Mouse (Mus musculus) left cerebral cortex, adult 11 months (tissue): ENCODE measurements around the gene Spdef.

Experiments used
- DNase-seq: peaks from one replicate; pipeline ENCODE4 v3.0.0; 2022; ENCODE audit warnings: low spot score

Spdef gene

DNA sequence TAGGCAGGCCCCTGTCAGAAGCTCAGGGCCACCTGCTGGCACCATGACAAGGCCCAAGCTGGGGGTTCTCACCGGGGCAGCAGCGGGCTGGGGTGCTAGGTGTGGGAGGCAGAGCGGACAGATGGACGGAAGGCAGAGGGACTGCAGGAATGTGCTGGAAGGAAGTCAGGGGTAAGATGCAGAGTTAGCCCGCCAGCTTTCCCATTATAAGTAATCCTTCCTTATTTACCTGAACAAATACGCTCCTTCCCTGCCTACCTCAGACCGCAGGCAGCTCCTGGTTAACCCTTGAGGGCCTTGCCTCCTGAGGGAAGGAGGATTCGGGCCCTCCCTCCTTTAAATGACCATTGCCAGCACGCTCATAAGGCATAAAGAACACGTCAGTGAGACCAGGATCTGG is at the start of gene Spdef:
Gene Spdef, minus strand, starts transcription at position 186 of the 400 bp plus-strand sequence.
- DNase-seq: no peak

DNA sequence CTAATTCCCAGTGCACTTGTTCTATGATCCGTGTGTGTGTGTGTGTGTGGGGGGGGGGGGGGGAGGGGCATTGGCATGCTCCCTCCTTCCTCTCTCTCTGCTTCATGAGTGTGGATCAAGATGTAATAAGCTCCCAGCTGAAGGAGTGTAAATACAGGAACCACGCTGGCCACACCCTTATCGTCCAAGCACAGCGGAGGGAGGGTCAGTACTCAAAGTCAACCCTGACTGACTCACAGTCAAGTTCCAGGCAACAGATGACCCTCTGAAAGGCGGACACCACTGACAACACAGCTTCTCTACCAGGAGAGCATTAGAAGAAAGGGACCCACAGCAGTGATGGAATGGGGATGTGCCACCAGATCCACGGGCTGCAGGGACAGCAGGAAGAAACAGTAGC is 49.1 kb upstream of the Spdef start:
- DNase-seq: no peak

GRCm38 (mm10) chr17:27774198-27774597 is 45.4 kb upstream of the Spdef start:
- no peak for DNase-seq

DNA sequence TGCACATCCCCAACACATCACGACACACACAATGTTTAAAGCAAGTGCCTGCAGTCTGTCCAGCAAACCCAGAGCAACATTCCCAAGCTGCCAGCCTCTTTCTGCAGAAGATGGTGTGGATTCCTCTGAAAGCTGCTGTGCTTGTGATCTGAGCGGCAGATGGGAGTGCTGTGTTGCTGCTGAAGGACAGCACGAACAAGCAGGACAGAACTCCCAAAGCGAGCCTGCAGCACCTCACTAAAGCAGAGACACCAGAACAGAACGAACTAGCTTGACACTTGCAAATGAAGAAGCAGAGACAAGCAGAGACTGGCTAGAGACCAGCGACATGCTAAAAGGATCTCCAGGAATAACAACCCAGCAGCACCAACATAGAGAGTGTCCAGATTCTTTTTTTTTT is 42.9 kb upstream of the Spdef start:
- no peak for DNase-seq

- DNase-seq: no peak
Measured at GRCm38 (mm10) chr17:27768817-27769542, 40.2 kb upstream of the Spdef start.

- no peak for DNase-seq
Measured at GRCm38 (mm10) chr17:27767543-27767942, 38.8 kb upstream of the Spdef start.

DNA sequence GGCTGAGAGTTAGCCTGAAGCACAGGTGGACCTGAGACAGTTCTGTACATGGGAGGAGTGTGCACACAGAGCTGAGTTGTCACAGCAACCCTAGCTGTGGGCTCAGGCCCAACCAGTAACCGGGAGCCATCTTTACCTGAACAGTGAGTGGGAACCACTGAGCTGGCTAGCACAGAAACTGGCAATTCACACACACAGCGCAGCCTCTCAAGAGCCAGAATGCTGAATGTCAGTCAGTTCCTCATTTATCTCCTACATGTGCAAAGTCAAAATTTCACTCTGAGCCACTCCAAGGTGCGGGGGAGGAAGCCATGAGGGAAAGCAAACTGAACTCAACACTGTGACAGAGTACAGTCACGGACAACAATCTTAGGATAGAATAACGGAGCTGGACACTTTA is 38.4 kb upstream of the Spdef start:
- DNase-seq: no peak

- no peak for DNase-seq
Measured at GRCm38 (mm10) chr17:27765066-27765465, 36.3 kb upstream of the Spdef start.

DNA sequence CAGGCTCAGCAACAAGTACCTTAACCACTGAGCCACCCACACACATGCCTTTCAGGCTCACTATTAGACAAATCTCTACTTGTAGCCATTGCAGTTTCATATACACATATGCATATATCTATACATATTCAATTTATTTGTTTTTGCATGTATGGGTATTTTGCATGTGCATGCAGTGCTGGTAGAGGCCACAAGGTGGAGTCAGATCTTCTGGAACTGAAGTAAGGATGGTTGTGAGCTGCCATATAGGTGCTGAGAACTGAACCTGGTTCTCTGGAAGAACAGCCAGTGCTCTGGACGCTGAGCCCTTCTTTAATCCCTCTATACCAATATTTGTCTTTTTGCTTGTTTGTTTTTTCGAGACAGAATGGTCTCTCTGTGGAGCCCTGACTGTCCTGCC is 35.7 kb upstream of the Spdef start:
- DNase-seq: no peak

- DNase-seq: peak; percentile 47
Measured at GRCm38 (mm10) chr17:27762884-27763283, 34.1 kb upstream of the Spdef start.

DNA sequence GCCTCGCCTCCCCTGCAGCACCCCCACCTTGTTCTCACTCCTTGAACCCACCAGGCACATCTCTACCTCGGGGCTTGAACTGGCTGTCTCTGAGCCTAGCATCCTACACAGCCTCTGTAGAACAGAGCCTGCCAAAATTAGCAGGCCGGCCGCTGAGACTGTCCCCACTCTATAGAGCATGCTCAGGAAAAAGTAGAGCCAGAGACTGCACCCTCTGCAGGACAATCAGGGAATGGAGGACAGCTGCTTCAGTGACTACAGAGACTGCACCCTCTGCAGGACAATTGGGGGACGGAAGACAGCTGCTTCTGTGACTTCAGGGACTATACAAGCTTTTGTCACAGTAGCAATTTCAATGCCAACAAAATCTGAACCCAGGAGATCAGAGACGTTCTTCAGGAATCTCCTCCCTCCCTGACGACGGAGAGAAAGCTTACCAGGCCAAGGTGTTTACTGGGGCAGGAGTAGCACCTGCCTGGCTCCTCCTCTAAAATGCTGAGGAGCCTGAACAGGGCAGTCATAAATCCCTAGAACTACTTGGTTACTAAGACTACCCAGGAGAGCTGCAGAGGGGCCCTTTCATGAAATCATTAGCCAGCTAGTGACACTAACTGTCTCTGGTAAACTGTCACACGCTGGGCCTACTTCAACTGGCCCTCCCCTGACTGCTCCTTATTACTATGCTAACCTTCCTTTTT is 33.0 kb upstream of the Spdef start:
- peak; percentile 89 for DNase-seq

GRCm38 (mm10) chr17:27760169-27760568 is 31.4 kb upstream of the Spdef start:
- DNase-seq: no peak

DNA sequence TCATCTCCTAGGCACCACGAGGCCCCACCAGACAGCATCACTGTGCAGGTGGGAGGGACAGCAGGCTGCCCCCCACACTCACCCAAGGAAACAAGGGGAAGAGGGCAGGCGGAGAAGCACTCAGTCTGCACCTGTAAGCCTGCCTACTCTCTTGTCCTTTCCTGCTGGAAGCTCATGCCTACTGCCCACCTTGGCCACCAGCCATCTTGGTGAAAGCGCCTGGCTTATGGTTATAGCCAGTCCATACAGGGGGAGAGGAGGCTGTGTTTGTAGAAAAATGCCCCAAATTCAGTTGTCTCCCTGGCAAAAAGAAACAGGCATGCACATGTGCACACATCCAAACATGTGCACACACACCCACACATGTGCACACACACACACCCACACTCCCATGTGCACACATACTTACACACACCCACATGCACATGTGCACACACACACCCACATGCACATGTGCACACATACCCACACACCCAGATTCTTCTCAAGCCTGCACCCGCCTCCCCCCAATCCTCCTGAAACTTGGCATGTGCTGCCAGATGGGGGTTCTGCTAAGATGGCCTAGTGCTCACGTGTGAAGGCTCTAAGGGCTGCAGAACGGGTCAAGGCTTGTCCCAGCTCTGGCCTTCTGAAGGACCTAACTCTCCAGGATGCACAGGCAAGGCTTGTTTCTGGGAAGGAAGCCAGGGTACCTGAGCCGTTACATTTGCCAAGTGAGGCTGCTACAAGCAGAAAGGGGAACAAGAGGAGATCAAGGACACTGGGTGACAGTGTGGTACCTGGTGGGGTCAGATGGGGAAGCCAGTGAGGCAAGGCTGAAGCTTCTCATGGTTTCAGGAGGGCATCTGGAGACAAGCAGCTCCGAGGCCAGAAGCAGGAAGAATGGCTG is 22.8 kb upstream of the Spdef start:
- no peak for DNase-seq

- no peak for DNase-seq
Measured at GRCm38 (mm10) chr17:27750451-27750942, 21.7 kb upstream of the Spdef start.

GRCm38 (mm10) chr17:27748123-27748522 is 19.4 kb upstream of the Spdef start:
- DNase-seq: no peak

DNA sequence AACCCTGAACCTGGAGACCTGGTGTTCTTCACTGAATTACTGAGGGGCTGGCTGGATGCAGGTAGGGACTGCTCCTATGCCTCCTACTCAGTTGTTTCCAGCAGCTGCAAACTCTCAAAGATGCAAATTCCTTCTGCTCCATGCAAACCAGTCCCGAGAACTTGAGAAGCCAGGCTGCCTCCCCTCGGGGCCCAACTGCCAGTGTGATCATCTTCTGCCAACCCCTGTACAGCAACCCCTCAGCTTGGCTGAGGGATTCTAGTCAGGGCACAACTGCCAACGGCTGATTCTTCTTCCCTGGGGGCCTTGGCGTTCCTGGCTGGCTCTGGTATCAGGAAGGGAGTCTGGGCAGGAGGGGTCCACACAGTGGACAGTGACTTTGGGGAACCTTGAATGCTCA is 17.7 kb upstream of the Spdef start:
- no peak for DNase-seq

DNA sequence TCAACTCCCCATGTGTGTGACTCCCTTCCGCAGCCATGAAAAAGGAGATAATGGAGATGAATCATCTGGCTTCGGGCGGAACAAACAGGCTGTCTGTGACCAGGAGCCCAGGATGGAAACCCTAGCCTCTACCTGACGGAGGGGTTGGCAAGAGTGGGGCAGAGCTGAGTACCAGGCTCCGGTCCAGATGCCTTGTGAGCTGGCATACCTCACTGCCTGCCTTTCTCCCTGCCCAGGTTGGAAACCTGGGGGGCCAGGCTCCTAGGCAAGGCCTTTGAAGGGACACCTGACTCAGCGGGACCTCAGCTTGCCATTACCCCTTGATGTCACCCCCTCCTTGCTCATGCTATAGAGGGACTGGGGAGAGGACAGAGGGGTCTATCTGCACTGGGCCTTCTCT is 12.2 kb upstream of the Spdef start:
- DNase-seq: no peak

DNA sequence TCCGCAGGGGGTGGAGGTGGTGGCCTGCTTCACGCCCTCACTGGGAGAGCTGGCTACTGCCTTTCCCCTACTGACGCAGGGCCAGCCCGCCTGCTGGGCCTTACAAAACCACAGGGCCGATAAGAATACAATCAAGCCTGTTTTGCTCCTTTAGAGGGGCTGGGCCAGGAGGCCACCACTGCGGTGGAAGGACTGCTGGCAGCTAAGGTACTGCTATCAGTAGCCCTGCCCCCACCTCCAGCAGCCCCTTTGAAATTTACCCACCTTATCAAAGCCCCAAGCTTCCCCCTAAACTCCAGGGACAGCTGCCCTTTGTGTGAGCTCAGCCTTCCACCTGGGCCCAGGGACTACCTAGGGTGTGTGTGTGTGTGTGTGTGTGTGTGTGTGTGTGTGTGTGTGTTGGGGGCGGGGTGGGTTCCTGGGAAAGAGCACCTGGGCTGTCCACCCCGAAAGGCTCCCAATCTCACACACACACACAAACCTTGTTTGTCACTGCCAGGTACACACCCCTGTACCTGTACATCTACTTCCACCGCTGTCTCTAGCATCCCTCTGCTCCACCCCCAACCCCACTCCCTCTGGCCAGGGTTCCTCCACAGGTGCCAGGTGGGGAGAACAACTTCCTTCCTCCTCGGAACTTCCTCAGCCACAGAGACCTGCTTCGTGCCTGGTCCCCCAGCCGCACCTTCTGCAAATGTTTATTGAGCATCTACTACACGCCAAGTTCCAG is 5.8 kb upstream of the Spdef start:
- no peak for DNase-seq

GRCm38 (mm10) chr17:27732694-27733093 is 3.9 kb upstream of the Spdef start:
- DNase-seq: no peak

DNA sequence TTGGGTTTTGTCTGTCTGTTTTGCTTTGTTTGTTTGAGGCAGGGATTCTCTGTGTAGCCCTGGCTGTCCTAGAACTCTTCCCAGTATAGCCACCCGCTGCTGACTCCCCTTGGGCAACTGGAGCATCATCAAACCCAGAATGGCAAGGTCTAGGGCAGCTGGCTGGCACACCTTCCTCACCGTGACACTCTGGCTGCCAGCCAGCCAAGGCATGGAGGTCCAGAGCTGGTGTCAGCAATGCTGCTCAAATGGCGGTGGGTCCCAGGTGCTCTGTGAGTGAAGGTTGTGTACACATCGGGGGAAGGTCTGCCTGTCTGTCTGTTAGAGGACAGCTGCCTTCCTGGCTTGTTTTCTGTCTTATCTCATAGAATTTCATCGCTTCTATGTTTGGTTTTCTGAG is 3.4 kb upstream of the Spdef start:
- no peak for DNase-seq

DNA sequence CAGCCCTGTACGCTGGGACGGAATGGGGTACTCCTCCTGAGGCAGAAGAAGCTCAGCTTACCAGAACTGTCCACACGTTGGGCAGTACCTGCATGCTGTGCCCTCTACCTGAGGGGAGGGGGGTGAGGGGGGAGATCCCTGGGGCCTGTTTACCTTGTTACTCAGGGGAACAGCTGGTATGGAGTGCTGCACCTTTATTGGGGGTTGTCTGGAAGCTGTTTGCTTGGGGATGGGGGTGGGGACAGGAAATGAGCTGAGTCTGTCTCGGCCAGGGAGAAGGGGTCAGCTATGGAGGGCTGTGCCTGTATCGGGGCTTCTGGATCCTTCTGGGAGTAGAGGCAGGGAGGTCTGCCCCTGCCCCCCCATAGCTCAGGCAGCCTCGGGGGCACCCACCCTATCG is 2.2 kb downstream of the Spdef start:
- DNase-seq: no peak

- no peak for DNase-seq
Measured at GRCm38 (mm10) chr17:27725412-27725811, 3.3 kb downstream of the Spdef start.
